Mouse (Mus musculus) kidney, adult 2 months (tissue): ENCODE measurements around the gene Aff2.

Experiments used
- CTCF ChIP-seq: fragments of 200-500 bp; conservative IDR thresholded peaks from 2 replicates; pipeline ENCODE4 v1.5.1; 2011; ENCODE audit warnings: low read depth, mild to moderate bottlenecking, control low read depth, low read length, moderate library complexity, mixed read lengths; ENCODE audit not compliant: insufficient read depth, insufficient read length
- POLR2A ChIP-seq: fragments of 200-500 bp; IDR thresholded peaks from one replicate; pipeline ENCODE4 v1.6.1; 2011; ENCODE audit warnings: low read depth, low read length, control low read depth

DNA sequence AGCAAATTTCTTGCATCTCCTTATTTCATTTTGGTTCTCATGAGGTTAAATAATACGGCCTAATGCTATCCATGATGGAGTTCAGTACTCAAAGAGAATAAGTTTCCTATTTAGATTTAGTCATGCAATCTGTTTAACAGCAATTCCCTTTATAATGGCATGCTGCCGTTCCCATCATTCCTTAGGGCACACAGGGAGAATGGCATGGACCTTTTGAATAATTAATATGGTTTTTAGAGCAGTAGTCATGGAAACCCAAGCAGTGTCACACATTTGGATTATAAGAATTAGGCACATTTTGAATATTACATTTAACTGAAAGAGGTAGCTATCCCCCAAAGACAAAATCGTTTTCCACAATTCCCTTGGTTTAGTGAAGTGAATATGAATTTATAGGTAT lies 78.3 kb downstream of the Aff2 start:
- no peak for TF ChIP-seq CTCF
- TF ChIP-seq POLR2A: no peak
